Mouse (Mus musculus) liver, adult 2 months (tissue): Measurements from ENCODE around the gene Ticam1. TPM values are rescaled to one million over a fixed set of nuclear protein-coding genes. Genes with fewer than 3 reads are reported as not detected.

ENCODE experiments used
- DNase-seq: peaks from one replicate; pipeline ENCODE4 v3.0.0-alpha.2; 2011; ENCODE audit warnings: low read depth, low spot score; ENCODE audit errors: extremely low read depth
- H3K27ac ChIP-seq: fragments of 200-500 bp; replicated peaks from 2 replicates; pipeline ENCODE4 v1.5.1; 2012; ENCODE audit warnings: low read depth, mild to moderate bottlenecking, control low read depth, inconsistent platforms, low read length; ENCODE audit not compliant: insufficient read depth
- H3K27me3 ChIP-seq: fragments of 200-500 bp; 2 replicates; pipeline ENCODE4 v1.6.1; 2012; ENCODE audit warnings: mild to moderate bottlenecking, moderate library complexity, low read length, inconsistent platforms; ENCODE audit not compliant: control insufficient read depth, insufficient read depth
- H3K36me3 ChIP-seq: fragments of 200-500 bp; 2 replicates; pipeline ENCODE4 v1.6.1; 2012; ENCODE audit warnings: low read length, inconsistent platforms; ENCODE audit not compliant: control insufficient read depth, insufficient read depth
- H3K4me1 ChIP-seq: fragments of 200-500 bp; 2 replicates; pipeline ENCODE4 v1.6.1; 2011; ENCODE audit warnings: low read length; ENCODE audit not compliant: control insufficient read depth, insufficient read depth
- H3K4me3 ChIP-seq: fragments of 200-500 bp; 2 replicates; pipeline ENCODE4 v1.5.1; 2011; ENCODE audit warnings: low read depth, mild to moderate bottlenecking, control low read depth, low read length, moderate library complexity; ENCODE audit not compliant: insufficient read depth
- H3K79me2 ChIP-seq: fragments of 200-500 bp; 2 replicates; pipeline ENCODE4 v1.6.1; 2012; ENCODE audit warnings: inconsistent platforms, mild to moderate bottlenecking, low read length, moderate library complexity; ENCODE audit not compliant: control insufficient read depth, insufficient read depth
- H3K9ac ChIP-seq: fragments of 200-500 bp; 2 replicates; pipeline ENCODE4 v1.6.1; 2012; ENCODE audit warnings: low read depth, mild to moderate bottlenecking, control low read depth, inconsistent platforms, low read length
- CTCF ChIP-seq: fragments of 200-500 bp; IDR thresholded peaks from 2 replicates; pipeline ENCODE4 v1.5.1; 2011; ENCODE audit warnings: low read depth, low read length, control low read depth
- POLR2A ChIP-seq: fragments of 200-500 bp; IDR thresholded peaks from 2 replicates; pipeline ENCODE4 v1.6.1; 2011; ENCODE audit warnings: low read length, control low read depth; ENCODE audit not compliant: insufficient read depth; ENCODE audit errors: extremely low read depth
- WGBS: fragments of 180-500 bp; shearing (Covaris S2); methylation state at CpG from one replicate; pipeline ENCODE4 v1.1.7; 2018; 5-methylcytosine and 5-hydroxymethylcytosine counted together
- polyA plus RNA-seq: library from polyadenylated mRNA; depleted of rRNA; stranded (reverse); fragments of >200 nt; gene quantifications from 2 replicates; pipeline ENCODE4 v1.2.3, GENCODE M21; 2012; rRNA removed
- total RNA-seq: library from RNA; depleted of rRNA; stranded (reverse); fragments of >200 nt; gene quantifications from 2 replicates; pipeline ENCODE4 v1.2.3, GENCODE M21; 2014; rRNA removed

Gene Ticam1
- total RNA-seq: 2.5 and 3.4 TPM in 2 replicates
- polyA plus RNA-seq: 20.9 and 27.7 TPM in 2 replicates

DNA sequence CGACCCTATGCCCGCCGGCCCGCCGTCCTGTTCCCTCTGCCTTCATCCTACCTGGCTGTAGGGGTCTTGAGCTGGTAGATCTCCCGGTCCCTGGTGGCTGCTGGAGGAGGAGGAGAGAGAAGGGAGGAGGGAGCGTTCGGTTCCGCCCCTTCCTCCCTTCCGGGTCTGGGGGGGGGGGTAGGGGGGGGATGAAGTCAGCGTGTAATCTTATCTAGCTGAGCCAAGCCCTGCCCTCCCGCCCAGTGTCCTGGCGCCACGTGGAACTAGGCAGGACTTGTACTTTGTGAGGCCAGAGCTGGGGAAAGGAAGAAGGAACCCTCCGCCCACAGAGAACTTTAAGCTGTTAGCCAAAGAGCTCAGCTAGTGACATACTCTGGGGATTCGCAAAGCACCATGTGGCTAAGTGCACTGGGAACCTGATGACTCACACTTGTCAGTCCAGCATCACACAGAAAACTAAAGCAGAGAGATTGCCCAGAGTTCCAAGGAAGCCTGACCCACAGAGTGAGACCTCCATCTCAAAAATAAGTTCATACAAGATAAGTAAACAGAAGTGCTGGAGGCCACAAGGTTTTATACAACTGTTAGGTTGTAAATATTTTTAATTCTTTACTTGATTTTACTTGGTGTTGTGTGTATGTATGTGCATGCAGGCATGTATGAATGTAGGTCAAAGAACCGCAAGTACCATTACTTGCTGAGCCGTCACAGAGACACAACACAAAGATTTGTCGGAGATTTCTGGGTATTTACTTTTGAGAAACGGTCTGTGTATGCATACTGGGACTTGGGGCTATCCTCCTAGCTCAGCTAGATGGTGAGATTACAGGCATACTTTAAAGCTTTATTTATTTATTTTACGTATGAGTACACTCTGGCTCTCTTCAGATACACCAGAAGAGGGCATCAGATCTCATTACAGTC, at the start of gene Ticam1:
Ticam1 (minus strand) TSS at position 144 of the 924 bp plus-strand sequence.
- peak within 1 kb of the TSS; percentile 94 for H3K27ac ChIP-seq
- peak within 1 kb of the TSS; percentile 86 for H3K4me3 ChIP-seq
- WGBS: under 1% methylated on average over 21 of the region's 21 CpGs
- peaks cover 12% of the 10 kb centered on the region; the same call in 1 of the 2 replicates for H3K36me3 ChIP-seq
- no peaks in the 10 kb centered on the region for H3K27me3 ChIP-seq
- H3K4me1 ChIP-seq: peaks cover 39% of the 10 kb centered on the region
- DNase-seq: peak; percentile 97
- H3K9ac ChIP-seq: peak within 1 kb of the TSS; percentile 91
- H3K79me2 ChIP-seq: peaks cover 24% of the 10 kb centered on the region
- TF ChIP-seq CTCF (no peak), POLR2A (peak; percentile 65)

DNA sequence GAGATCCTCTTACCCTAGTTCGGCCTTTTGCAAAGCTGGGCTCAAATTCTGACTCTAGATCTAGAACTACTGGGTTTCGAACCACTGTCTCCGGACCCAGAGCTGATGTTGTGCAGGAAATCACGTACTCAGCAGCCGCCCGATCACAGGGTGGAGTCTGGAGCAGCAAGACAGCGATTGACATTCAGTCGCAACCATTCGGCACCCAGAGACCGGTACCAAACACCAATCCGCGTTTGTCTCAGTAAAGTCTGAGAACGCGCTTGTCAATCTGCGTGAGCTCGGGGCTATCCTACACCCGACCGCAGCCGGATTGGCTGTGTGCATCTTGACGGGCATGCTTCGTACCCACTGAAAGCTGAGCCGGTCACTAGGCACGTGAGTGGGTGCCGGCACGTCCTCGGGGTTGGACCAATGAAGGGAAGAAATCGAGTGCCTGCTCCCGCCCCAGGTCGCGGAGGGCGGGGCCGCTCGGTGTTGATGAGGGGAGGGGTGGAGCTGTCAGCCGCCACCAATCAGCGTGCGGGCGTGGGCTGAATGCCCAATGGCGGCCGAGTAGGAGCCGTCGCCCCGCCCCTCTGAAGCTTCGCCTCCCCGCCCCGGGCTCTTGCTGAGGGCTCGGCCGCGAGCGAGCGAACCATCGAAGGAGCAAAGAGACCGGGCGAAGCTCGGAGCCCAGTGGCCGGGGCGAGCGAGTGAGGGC, 49.0 kb upstream of the Ticam1 start, which contains the start of gene Kdm4b:
Kdm4b (plus strand) TSS at position 613 of the 703 bp plus-strand sequence.
- Histone ChIP-seq H3K27me3 (no peaks in the 10 kb centered on the region), H3K36me3 (no peaks in the 10 kb centered on the region), H3K27ac (peak within 1 kb of the TSS; percentile 59), H3K4me1 (peaks cover 19% of the 10 kb centered on the region), H3K9ac (peak within 1 kb of the TSS; percentile 90), H3K4me3 (peak within 1 kb of the TSS; percentile 72), H3K79me2 (peaks cover 30% of the 10 kb centered on the region)
- peak; percentile 99 for DNase-seq
- WGBS: under 1% methylated on average over 56 of the region's 57 CpGs
- peak; percentile 60; the same call in 1 of the 2 replicates for TF ChIP-seq POLR2A
- no peak for TF ChIP-seq CTCF

DNA sequence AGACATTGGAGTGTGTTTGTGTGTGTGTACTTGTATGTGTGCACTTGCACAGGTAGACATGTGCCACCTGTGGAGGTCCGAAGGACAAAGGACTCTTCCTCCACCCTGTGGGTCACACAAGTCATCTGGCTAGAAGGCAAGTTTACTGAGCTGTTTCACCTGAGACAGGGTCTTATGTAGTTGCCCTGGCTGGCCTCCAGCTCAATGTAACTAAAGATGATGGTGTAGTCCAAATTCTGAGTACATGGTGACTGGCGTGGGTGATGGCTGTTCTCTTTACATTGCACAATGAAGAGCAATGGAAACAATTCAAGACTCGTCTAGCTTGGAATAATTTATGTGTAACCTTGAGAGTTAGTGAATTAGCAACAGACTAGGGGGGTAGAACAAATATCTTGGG, 47.8 kb upstream of the Ticam1 start:
- no peak for DNase-seq
- Histone ChIP-seq H3K4me3 (no peak overlapping the region), H3K27me3 (no peaks in the 10 kb centered on the region), H3K9ac (no peak overlapping the region), H3K79me2 (peaks cover 23% of the 10 kb centered on the region), H3K4me1 (peaks cover 13% of the 10 kb centered on the region), H3K27ac (no peak overlapping the region), H3K36me3 (no peaks in the 10 kb centered on the region)
- TF ChIP-seq CTCF (no peak), POLR2A (no peak)
- WGBS: 87% methylated on average over 3 of the region's 3 CpGs

DNA sequence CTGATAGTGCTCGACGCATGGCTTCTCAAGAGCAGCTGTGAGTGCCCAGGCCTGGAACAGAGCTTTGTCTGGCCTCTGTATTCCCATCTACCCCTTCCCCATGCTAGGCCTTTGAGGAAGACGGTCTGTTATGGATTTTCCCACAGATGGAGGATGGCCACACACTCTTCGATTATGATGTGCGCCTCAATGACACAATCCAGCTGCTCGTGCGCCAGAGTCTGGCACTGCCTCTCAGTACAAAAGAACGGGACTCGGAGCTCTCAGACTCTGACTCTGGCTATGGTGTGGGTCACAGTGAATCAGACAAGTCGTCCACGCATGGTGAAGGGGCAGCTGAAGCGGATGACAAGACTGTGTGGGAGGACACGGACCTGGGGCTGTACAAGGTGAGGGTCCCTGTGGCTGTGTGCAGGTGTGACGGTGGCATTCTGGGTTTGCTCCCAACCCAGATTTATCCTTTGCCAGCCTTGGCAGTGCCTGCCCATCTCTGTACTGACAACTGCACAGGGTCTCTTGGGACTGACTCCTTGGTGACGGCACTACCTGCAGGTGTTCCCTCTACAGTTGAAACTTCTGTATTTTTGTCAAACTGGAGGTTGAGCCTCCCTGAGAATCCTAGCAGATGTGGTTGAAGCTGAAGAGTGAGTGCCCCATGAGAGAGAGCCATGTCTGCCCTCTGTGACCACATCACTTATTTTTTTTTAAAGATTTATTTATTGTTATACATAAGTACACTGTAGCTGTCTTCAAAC, 32.8 kb upstream of the Ticam1 start:
- Histone ChIP-seq H3K27me3 (no peaks in the 10 kb centered on the region), H3K4me3 (no peak overlapping the region), H3K27ac (no peak overlapping the region), H3K9ac (no peak overlapping the region), H3K36me3 (no peaks in the 10 kb centered on the region), H3K79me2 (no peaks in the 10 kb centered on the region), H3K4me1 (0 out of 2 replicates have a peak, but pooled peaks cover 3% of the 10 kb centered on the region)
- WGBS: 94% methylated on average over 15 of the region's 15 CpGs
- no peak for DNase-seq
- TF ChIP-seq CTCF (no peak), POLR2A (no peak)

DNA sequence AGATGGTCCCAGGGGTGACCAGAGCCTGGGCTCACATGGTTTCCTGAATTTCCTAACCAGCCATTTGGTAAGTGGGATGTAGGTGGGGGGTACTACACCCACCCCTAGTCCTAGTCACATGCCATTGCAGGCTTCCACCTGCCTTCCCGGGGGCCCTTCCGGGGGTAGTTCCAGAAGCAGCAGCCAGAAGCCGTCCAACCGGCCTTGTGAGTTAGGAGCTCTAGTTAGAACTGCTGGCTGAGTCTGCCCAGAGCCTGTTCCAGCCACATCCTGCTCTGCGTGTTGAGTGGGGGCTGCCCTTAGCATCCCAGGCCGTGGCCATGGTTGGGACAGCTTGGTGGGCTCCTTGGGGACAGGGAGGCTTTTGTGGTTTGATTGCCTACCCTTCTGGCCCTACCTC, 31.5 kb upstream of the Ticam1 start:
- no peak for DNase-seq
- 0 out of 2 replicates have a peak, but pooled peaks cover 6% of the 10 kb centered on the region for H3K4me1 ChIP-seq
- H3K27ac ChIP-seq: no peak overlapping the region
- no peak overlapping the region for H3K4me3 ChIP-seq
- H3K9ac ChIP-seq: no peak overlapping the region
- no peaks in the 10 kb centered on the region for H3K79me2 ChIP-seq
- no peaks in the 10 kb centered on the region for H3K27me3 ChIP-seq
- 96% methylated on average over 6 of the region's 6 CpGs for WGBS
- H3K36me3 ChIP-seq: no peaks in the 10 kb centered on the region
- TF ChIP-seq POLR2A: no peak
- TF ChIP-seq CTCF: no peak
